Mouse (Mus musculus): ENCODE results near the gene Rbl2.

Gene Rbl2

GRCm38 (mm10) chr8:91106271-91106670 is 36.4 kb downstream of the Rbl2 start:
- no peak for DNase-seq (ENCODE audit: low spot score in 2 of 2)

GRCm38 (mm10) chr8:91111868-91112477 is 42.1 kb downstream of the Rbl2 start:
- DNase-seq (ENCODE audit: low spot score in 2 of 2): no peak

GRCm38 (mm10) chr8:91114428-91114827 is 44.6 kb downstream of the Rbl2 start:
- DNase-seq (ENCODE audit: low spot score in 2 of 2): no peak

GRCm38 (mm10) chr8:91114910-91115309 is 45.1 kb downstream of the Rbl2 start:
- no peak for DNase-seq (ENCODE audit: low spot score in 2 of 2)

GRCm38 (mm10) chr8:91117537-91117936 is 47.7 kb downstream of the Rbl2 start:
- DNase-seq (ENCODE audit: low spot score in 2 of 2): no peak

- no peak for DNase-seq (ENCODE audit: low spot score in 2 of 2)
These were observed 48.3 kb downstream of the Rbl2 start for GRCm38 (mm10) chr8:91118131-91118530.

- no peak for DNase-seq (ENCODE audit: low spot score in 2 of 2)
These were observed 54.5 kb downstream of the Rbl2 start for GRCm38 (mm10) chr8:91124315-91124714.

- DNase-seq (ENCODE audit: low spot score in 2 of 2): peak; percentile 42 to 74
These were observed 56.9 kb downstream of the Rbl2 start for GRCm38 (mm10) chr8:91126786-91127185.

GRCm38 (mm10) chr8:91132731-91133130 is 62.9 kb downstream of the Rbl2 start:
- DNase-seq (ENCODE audit: low spot score in 2 of 2): no peak

GRCm38 (mm10) chr8:91133441-91134069 is 63.7 kb downstream of the Rbl2 start:
- DNase-seq (ENCODE audit: low spot score in 2 of 2): peak in 1 of 2 experiments; percentile 27

- DNase-seq (ENCODE audit: low spot score in 2 of 2): peak; percentile 100
These were observed 64.2 kb downstream of the Rbl2 start for GRCm38 (mm10) chr8:91134070-91134475.

- no peak for DNase-seq (ENCODE audit: low spot score in 2 of 2)
These were observed 64.8 kb downstream of the Rbl2 start for GRCm38 (mm10) chr8:91134659-91135058.

GRCm38 (mm10) chr8:91135308-91136181 is 65.7 kb downstream of the Rbl2 start:
- no peak for DNase-seq (ENCODE audit: low spot score in 2 of 2)

GRCm38 (mm10) chr8:91140828-91141227 is 71.0 kb downstream of the Rbl2 start:
- no peak for DNase-seq (ENCODE audit: low spot score in 2 of 2)

GRCm38 (mm10) chr8:91147715-91148114 is 77.9 kb downstream of the Rbl2 start:
- DNase-seq (ENCODE audit: low spot score in 2 of 2): peak in 1 of 2 experiments; percentile 67

- no peak for DNase-seq (ENCODE audit: low spot score in 2 of 2)
These were observed 78.9 kb downstream of the Rbl2 start for GRCm38 (mm10) chr8:91148643-91149178.

- no peak for DNase-seq (ENCODE audit: low spot score in 2 of 2)
These were observed 79.4 kb downstream of the Rbl2 start for GRCm38 (mm10) chr8:91149298-91149697.

GRCm38 (mm10) chr8:91151531-91151930 is 81.7 kb downstream of the Rbl2 start:
- no peak for DNase-seq (ENCODE audit: low spot score in 2 of 2)

GRCm38 (mm10) chr8:91153831-91154230 is 84.0 kb downstream of the Rbl2 start:
- no peak for DNase-seq (ENCODE audit: low spot score in 2 of 2)

- no peak for DNase-seq (ENCODE audit: low spot score in 2 of 2)
These were observed 84.7 kb downstream of the Rbl2 start for GRCm38 (mm10) chr8:91154564-91154963.

- no peak for DNase-seq (ENCODE audit: low spot score in 2 of 2)
These were observed 88.8 kb downstream of the Rbl2 start for GRCm38 (mm10) chr8:91158617-91159016.
